Mouse (Mus musculus): Measurements from ENCODE around the gene Aqp7. TPM values are rescaled to one million over a fixed set of nuclear protein-coding genes. Genes with fewer than 3 reads are reported as not detected.

Aqp7 gene
- polyA plus RNA-seq, 1 experiment from 2014 or later, result 0.74 TPM

GRCm38 (mm10) chr4:41055111-41055510, 7.2 kb upstream of the Aqp7 start:
- Histone ChIP-seq H3K4me2 (ENCODE audit: low read depth, low read length) (no peak overlapping the region), H3K9me3 (ENCODE audit: control insufficient read depth, low read length) (no peaks in the 10 kb centered on the region), H3K4me3 (ENCODE audit: low read depth, low read length) (no peak overlapping the region), H3K36me3 (ENCODE audit: control insufficient read depth, insufficient read depth, low read length) (no peaks in the 10 kb centered on the region), H3K9ac (ENCODE audit: low read depth, low read length) (no peak overlapping the region), H3K27ac (replicated peaks; ENCODE audit: low read depth, low read length) (no peak overlapping the region), H3K27me3 (replicated peaks; ENCODE audit: control insufficient read depth, insufficient read depth, low read length) (no peaks in the 10 kb centered on the region), H3K4me1 (ENCODE audit: control insufficient read depth, insufficient read depth, low read length) (no peaks in the 10 kb centered on the region)
- DNase-seq (ENCODE audit: low spot score), result peak; percentile 57
- 61% methylated on average over 13 of the region's 13 CpGs for WGBS
- ATAC-seq (ENCODE audit: low read depth), result peak; percentile 38; the same call in 1 of the 2 replicates

GRCm38 (mm10) chr4:41051781-41052180, 3.8 kb upstream of the Aqp7 start:
- no peak overlapping the region for H3K9ac ChIP-seq (ENCODE audit: low read depth, low read length)
- no peaks in the 10 kb centered on the region for H3K27me3 ChIP-seq (replicated peaks; ENCODE audit: control insufficient read depth, insufficient read depth, low read length)
- ATAC-seq (ENCODE audit: low read depth), result no peak
- no peak for DNase-seq (ENCODE audit: low spot score)
- 71% methylated on average over 7 of the region's 7 CpGs for WGBS
- no peaks in the 10 kb centered on the region for H3K36me3 ChIP-seq (ENCODE audit: control insufficient read depth, insufficient read depth, low read length)
- no peak overlapping the region for H3K27ac ChIP-seq (replicated peaks; ENCODE audit: low read depth, low read length)
- no peak overlapping the region for H3K4me3 ChIP-seq (ENCODE audit: low read depth, low read length)
- no peak overlapping the region for H3K4me2 ChIP-seq (ENCODE audit: low read depth, low read length)
- H3K9me3 ChIP-seq (ENCODE audit: control insufficient read depth, low read length), result no peaks in the 10 kb centered on the region
- H3K4me1 ChIP-seq (ENCODE audit: control insufficient read depth, insufficient read depth, low read length), result no peaks in the 10 kb centered on the region

- peak; percentile 94 for DNase-seq (ENCODE audit: low spot score)
- ATAC-seq (ENCODE audit: low read depth), result peak; percentile 79
- H3K36me3 ChIP-seq (ENCODE audit: control insufficient read depth, insufficient read depth, low read length), result no peaks in the 10 kb centered on the region
- peak overlapping the region; percentile 50; the same call in 1 of the 2 replicates for H3K9ac ChIP-seq (ENCODE audit: low read depth, low read length)
- H3K9me3 ChIP-seq (ENCODE audit: control insufficient read depth, low read length), result no peaks in the 10 kb centered on the region
- H3K4me2 ChIP-seq (ENCODE audit: low read depth, low read length), result peak overlapping the region; percentile 49
- no peaks in the 10 kb centered on the region for H3K27me3 ChIP-seq (replicated peaks; ENCODE audit: control insufficient read depth, insufficient read depth, low read length)
- WGBS, result 33% methylated on average over 16 of the region's 16 CpGs
- no peak overlapping the region for H3K27ac ChIP-seq (replicated peaks; ENCODE audit: low read depth, low read length)
- no peaks in the 10 kb centered on the region for H3K4me1 ChIP-seq (ENCODE audit: control insufficient read depth, insufficient read depth, low read length)
- H3K4me3 ChIP-seq (ENCODE audit: low read depth, low read length), result no peak overlapping the region
These were observed 3.1 kb upstream of the Aqp7 start for GRCm38 (mm10) chr4:41050726-41051675.

GRCm38 (mm10) chr4:41048926-41049325, 987 bp upstream of the Aqp7 start:
- WGBS, result 59% methylated on average over 2 of the region's 2 CpGs
- no peaks in the 10 kb centered on the region for H3K36me3 ChIP-seq (ENCODE audit: control insufficient read depth, insufficient read depth, low read length)

GRCm38 (mm10) chr4:41046254-41046795, 1.6 kb downstream of the Aqp7 start:
- no peaks in the 10 kb centered on the region for H3K36me3 ChIP-seq (ENCODE audit: control insufficient read depth, insufficient read depth, low read length)
- no peak overlapping the region for H3K27ac ChIP-seq (replicated peaks; ENCODE audit: low read depth, low read length)
- DNase-seq (ENCODE audit: low spot score), result no peak
- no peak overlapping the region for H3K9ac ChIP-seq (ENCODE audit: low read depth, low read length)
- ATAC-seq (ENCODE audit: low read depth), result no peak
- no peak overlapping the region for H3K4me3 ChIP-seq (ENCODE audit: low read depth, low read length)
- H3K4me1 ChIP-seq (ENCODE audit: control insufficient read depth, insufficient read depth, low read length), result no peaks in the 10 kb centered on the region
- no peaks in the 10 kb centered on the region for H3K27me3 ChIP-seq (replicated peaks; ENCODE audit: control insufficient read depth, insufficient read depth, low read length)
- H3K4me2 ChIP-seq (ENCODE audit: low read depth, low read length), result no peak overlapping the region
- no peaks in the 10 kb centered on the region for H3K9me3 ChIP-seq (ENCODE audit: control insufficient read depth, low read length)
- 78% methylated on average over 13 of the region's 13 CpGs for WGBS

More at GRCm38 (mm10) chr4:41048926-41049325, 987 bp upstream of the Aqp7 start:
- no peak overlapping the region for H3K4me3 ChIP-seq (ENCODE audit: low read depth, low read length)
- no peak overlapping the region for H3K27ac ChIP-seq (replicated peaks; ENCODE audit: low read depth, low read length)
- no peak overlapping the region for H3K4me2 ChIP-seq (ENCODE audit: low read depth, low read length)
- H3K27me3 ChIP-seq (replicated peaks; ENCODE audit: control insufficient read depth, insufficient read depth, low read length), result no peaks in the 10 kb centered on the region
- H3K9ac ChIP-seq (ENCODE audit: low read depth, low read length), result no peak overlapping the region
- DNase-seq (ENCODE audit: low spot score), result no peak
- no peak for ATAC-seq (ENCODE audit: low read depth)
- no peaks in the 10 kb centered on the region for H3K4me1 ChIP-seq (ENCODE audit: control insufficient read depth, insufficient read depth, low read length)
- H3K9me3 ChIP-seq (ENCODE audit: control insufficient read depth, low read length), result no peaks in the 10 kb centered on the region

- ATAC-seq (ENCODE audit: low read depth), result no peak
- Histone ChIP-seq H3K4me3 (ENCODE audit: low read depth, low read length) (no peak overlapping the region), H3K4me1 (ENCODE audit: control insufficient read depth, insufficient read depth, low read length) (no peaks in the 10 kb centered on the region), H3K9ac (ENCODE audit: low read depth, low read length) (no peak overlapping the region), H3K27me3 (replicated peaks; ENCODE audit: control insufficient read depth, insufficient read depth, low read length) (no peaks in the 10 kb centered on the region), H3K27ac (replicated peaks; ENCODE audit: low read depth, low read length) (no peak overlapping the region), H3K36me3 (ENCODE audit: control insufficient read depth, insufficient read depth, low read length) (no peaks in the 10 kb centered on the region), H3K4me2 (ENCODE audit: low read depth, low read length) (no peak overlapping the region), H3K9me3 (ENCODE audit: control insufficient read depth, low read length) (no peaks in the 10 kb centered on the region)
- no peak for DNase-seq (ENCODE audit: low spot score)
- 91% methylated on average over 3 of the region's 3 CpGs for WGBS
These were observed 2.7 kb downstream of the Aqp7 start for GRCm38 (mm10) chr4:41045288-41045687.

- no peaks in the 10 kb centered on the region for H3K27me3 ChIP-seq (replicated peaks; ENCODE audit: control insufficient read depth, insufficient read depth, low read length)
- H3K36me3 ChIP-seq (ENCODE audit: control insufficient read depth, insufficient read depth, low read length), result no peaks in the 10 kb centered on the region
- no peak overlapping the region for H3K4me3 ChIP-seq (ENCODE audit: low read depth, low read length)
- H3K27ac ChIP-seq (replicated peaks; ENCODE audit: low read depth, low read length), result no peak overlapping the region
- no peak overlapping the region for H3K4me2 ChIP-seq (ENCODE audit: low read depth, low read length)
- H3K9me3 ChIP-seq (ENCODE audit: control insufficient read depth, low read length), result no peaks in the 10 kb centered on the region
- H3K9ac ChIP-seq (ENCODE audit: low read depth, low read length), result no peak overlapping the region
- DNase-seq (ENCODE audit: low spot score) (no peak), ATAC-seq (ENCODE audit: low read depth) (no peak)
- WGBS, result 73% methylated on average over 5 of the region's 5 CpGs
- H3K4me1 ChIP-seq (ENCODE audit: control insufficient read depth, insufficient read depth, low read length), result no peaks in the 10 kb centered on the region
These were observed 4.0 kb downstream of the Aqp7 start for GRCm38 (mm10) chr4:41043961-41044360.

- H3K9ac ChIP-seq (ENCODE audit: low read depth, low read length), result no peak overlapping the region
- H3K27ac ChIP-seq (replicated peaks; ENCODE audit: low read depth, low read length), result no peak overlapping the region
- H3K4me1 ChIP-seq (ENCODE audit: control insufficient read depth, insufficient read depth, low read length), result no peaks in the 10 kb centered on the region
- H3K27me3 ChIP-seq (replicated peaks; ENCODE audit: control insufficient read depth, insufficient read depth, low read length), result no peaks in the 10 kb centered on the region
- no peaks in the 10 kb centered on the region for H3K9me3 ChIP-seq (ENCODE audit: control insufficient read depth, low read length)
- 80% methylated on average over 12 of the region's 12 CpGs for WGBS
- DNase-seq (ENCODE audit: low spot score) (no peak), ATAC-seq (ENCODE audit: low read depth) (no peak)
- H3K4me3 ChIP-seq (ENCODE audit: low read depth, low read length), result no peak overlapping the region
- H3K36me3 ChIP-seq (ENCODE audit: control insufficient read depth, insufficient read depth, low read length), result no peaks in the 10 kb centered on the region
- no peak overlapping the region for H3K4me2 ChIP-seq (ENCODE audit: low read depth, low read length)
These were observed 5.1 kb downstream of the Aqp7 start for GRCm38 (mm10) chr4:41042880-41043279.
